Mouse (Mus musculus): ENCODE results near the gene Srgn.

DNA sequence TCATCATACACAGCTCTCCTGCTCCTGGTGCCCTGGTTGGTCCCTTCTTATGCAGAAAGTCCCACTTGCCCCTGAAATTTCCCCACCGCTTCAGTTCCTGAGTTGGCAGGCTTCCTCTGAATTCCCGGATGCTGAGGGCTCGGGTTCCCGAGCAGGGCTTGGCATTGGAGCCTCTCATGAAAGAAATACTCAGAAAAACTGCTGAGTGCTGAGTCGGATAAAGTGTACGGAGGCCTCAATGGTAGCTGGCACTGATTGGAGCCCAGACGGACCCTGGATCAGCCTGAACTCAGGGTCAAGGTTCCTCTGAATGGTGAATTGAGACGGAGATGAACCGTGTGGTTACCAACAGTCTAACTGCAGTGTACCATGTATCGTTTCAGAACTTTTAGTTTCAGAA lies 19.2 kb upstream of the Srgn start:
- TF ChIP-seq CTCF (IDR thresholded peaks at IDR 0.05; ENCODE audit: low read depth) (no peak), EP300 (IDR thresholded peaks at IDR 0.05; ENCODE audit: low read depth) (no peak)

Measured in liver, embryonic 14.5 days (tissue).